Mouse (Mus musculus) right cerebral cortex, adult 18-20 months (tissue): ENCODE measurements at regions not wholly inside any gene's neighbourhood (a gene's known extent, or its start where the extent isn't known, plus 50 kb on each side); places are given as distances from the start of the nearest gene placed in this dataset.

Experiments used
- DNase-seq: peaks from one replicate; pipeline ENCODE4 v3.0.0; 2022; ENCODE audit warnings: mixed read lengths

- DNase-seq: no peak
These were observed 239.4 kb upstream of the Lrig3 start for GRCm38 (mm10) chr10:125726546-125726945.

GRCm38 (mm10) chr10:125735744-125736494, 230.0 kb upstream of the Lrig3 start:
- no peak for DNase-seq

- no peak for DNase-seq
These were observed 222.8 kb upstream of the Lrig3 start for GRCm38 (mm10) chr10:125743181-125743580.

- DNase-seq: no peak
These were observed 216.9 kb upstream of the Lrig3 start for GRCm38 (mm10) chr10:125749031-125749585.

GRCm38 (mm10) chr10:125752506-125753218, 213.3 kb upstream of the Lrig3 start:
- no peak for DNase-seq

- no peak for DNase-seq
These were observed 206.8 kb upstream of the Lrig3 start for GRCm38 (mm10) chr10:125759171-125759570.

- DNase-seq: no peak
These were observed 203.4 kb upstream of the Lrig3 start for GRCm38 (mm10) chr10:125762367-125763068.

GRCm38 (mm10) chr10:125764402-125765102, 201.4 kb upstream of the Lrig3 start:
- DNase-seq: no peak

- no peak for DNase-seq
These were observed 200.7 kb upstream of the Lrig3 start for GRCm38 (mm10) chr10:125765103-125765820.

GRCm38 (mm10) chr10:125768281-125768680, 197.7 kb upstream of the Lrig3 start:
- DNase-seq: no peak

- DNase-seq: no peak
These were observed 192.4 kb upstream of the Lrig3 start for GRCm38 (mm10) chr10:125773541-125773940.

- DNase-seq: no peak
These were observed 183.5 kb upstream of the Lrig3 start for GRCm38 (mm10) chr10:125782486-125782885.

- no peak for DNase-seq
These were observed 181.1 kb upstream of the Lrig3 start for GRCm38 (mm10) chr10:125784896-125785295.

GRCm38 (mm10) chr10:125785448-125786196, 180.3 kb upstream of the Lrig3 start:
- no peak for DNase-seq

GRCm38 (mm10) chr10:125786197-125786879, 179.6 kb upstream of the Lrig3 start:
- DNase-seq: no peak

GRCm38 (mm10) chr10:125786880-125787337, 179.1 kb upstream of the Lrig3 start:
- DNase-seq: no peak

- no peak for DNase-seq
These were observed 178.4 kb upstream of the Lrig3 start for GRCm38 (mm10) chr10:125787441-125788060.

- no peak for DNase-seq
These were observed 177.7 kb upstream of the Lrig3 start for GRCm38 (mm10) chr10:125788262-125788661.

GRCm38 (mm10) chr10:125790924-125791323, 175.0 kb upstream of the Lrig3 start:
- no peak for DNase-seq

GRCm38 (mm10) chr10:125794504-125794903, 171.5 kb upstream of the Lrig3 start:
- DNase-seq: no peak
